Mouse (Mus musculus) G1E (cell line): Measurements from ENCODE around the gene Gm42372.

Experiments
- CTCF ChIP-seq: IDR thresholded peaks from 2 replicates; pipeline ENCODE4 v1.5.1; 2012; ENCODE audit warnings: low read depth, low read length, inconsistent platforms, mixed read lengths
- GATA1 ChIP-seq: IDR thresholded peaks from 2 replicates; pipeline ENCODE4 v1.6.1; 2012; ENCODE audit warnings: borderline replicate concordance, low read length, inconsistent platforms, mixed read lengths
- TAL1 ChIP-seq: conservative IDR thresholded peaks from 2 replicates; pipeline ENCODE4 v1.6.1; 2012; ENCODE audit warnings: low read depth, low read length, inconsistent platforms, mixed read lengths

DNA sequence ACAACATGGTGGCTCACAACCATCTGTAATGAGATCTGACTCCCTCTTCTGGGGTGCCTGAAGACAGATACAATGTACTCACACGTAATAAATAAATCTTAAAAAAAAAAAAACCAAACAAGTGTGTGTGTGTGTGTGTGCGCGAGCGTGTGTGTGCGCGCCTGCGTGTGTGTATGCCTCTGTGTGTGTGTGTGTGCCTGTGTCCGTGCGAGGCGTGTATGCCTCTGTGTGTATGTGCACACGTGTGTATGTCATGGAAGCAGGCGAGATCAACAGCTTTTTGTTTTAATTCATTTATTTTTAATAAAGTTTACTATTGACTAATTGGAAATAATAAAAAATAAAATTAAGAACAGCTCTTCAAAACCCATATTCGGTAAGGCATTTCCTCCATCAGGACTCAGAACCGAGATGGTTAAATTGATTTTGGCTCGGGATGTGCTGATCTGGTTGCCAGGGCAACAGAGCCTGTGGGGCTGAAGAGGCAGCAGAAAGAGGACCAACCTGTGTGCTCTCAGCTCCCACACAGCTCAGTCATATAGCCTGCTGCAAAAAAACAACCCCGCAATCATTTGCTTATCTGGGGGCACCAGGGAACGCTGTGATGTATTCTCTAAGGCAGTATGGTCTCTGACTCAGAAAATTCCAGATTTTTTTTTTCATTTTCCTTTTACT, 44.6 kb upstream of the Gm42372 start:
- TF ChIP-seq CTCF (no peak), GATA1 (no peak), TAL1 (no peak)
